Mouse (Mus musculus) limb, embryonic 14.5 days (tissue): ENCODE results near the gene Cbx7. TPM values are rescaled to one million over a fixed set of nuclear protein-coding genes. Genes with fewer than 3 reads are reported as not detected.
A peak's percentile ranks its signal among the peaks of the same experiment; 100 is the strongest.

ENCODE experiments used
- ATAC-seq: fragments of 200-750 bp; cut with Nextera tagmentation; 2 replicates; pipeline ENCODE4 v1.8.0; 2017; ENCODE audit warnings: low read depth, moderate number of reproducible peaks, moderate TSS enrichment; ENCODE audit not compliant: low FRiP score
- DNase-seq: peaks from one replicate; pipeline ENCODE4 v3.0.0-alpha.2; 2015; ENCODE audit warnings: low spot score
- H3K27ac ChIP-seq: fragments of 300-500 bp; sonication (generic); replicated peaks from 2 replicates; pipeline ENCODE4 v1.5.1; 2014; ENCODE audit warnings: low read depth, mild to moderate bottlenecking, low read length, moderate library complexity, mixed read lengths
- H3K27me3 ChIP-seq: fragments of 300-500 bp; sonication (generic); 2 replicates; pipeline ENCODE4 v1.6.1; 2014; ENCODE audit warnings: low read length, mixed read lengths; ENCODE audit not compliant: control insufficient read depth, insufficient read depth
- H3K36me3 ChIP-seq: fragments of 300-500 bp; sonication (generic); 2 replicates; pipeline ENCODE4 v1.6.1; 2014; ENCODE audit warnings: mild to moderate bottlenecking, low read length, moderate library complexity, mixed read lengths; ENCODE audit not compliant: control insufficient read depth, insufficient read depth
- H3K4me1 ChIP-seq: fragments of 300-500 bp; sonication (generic); 2 replicates; pipeline ENCODE4 v1.6.1; 2014; ENCODE audit warnings: antibody characterized with exemption, low read length, mixed read lengths; ENCODE audit not compliant: control insufficient read depth, insufficient read depth
- H3K4me2 ChIP-seq: fragments of 300-500 bp; sonication (generic); replicated peaks from 2 replicates; pipeline ENCODE4 v1.6.1; 2014; ENCODE audit warnings: low read depth, mild to moderate bottlenecking, low read length, moderate library complexity; ENCODE audit not compliant: severe bottlenecking
- H3K4me3 ChIP-seq: fragments of 300-500 bp; sonication (generic); replicated peaks from 2 replicates; pipeline ENCODE4 v1.5.1; 2014; ENCODE audit warnings: low read length
- H3K9ac ChIP-seq: fragments of 300-500 bp; sonication (generic); 2 replicates; pipeline ENCODE4 v1.6.1; 2014; ENCODE audit warnings: mild to moderate bottlenecking, low read depth, low read length, moderate library complexity; ENCODE audit not compliant: severe bottlenecking
- H3K9me3 ChIP-seq: fragments of 300-500 bp; sonication (generic); 2 replicates; pipeline ENCODE4 v1.6.1; 2016; ENCODE audit warnings: low read length; ENCODE audit not compliant: control insufficient read depth
- POLR2A ChIP-seq: fragments of 200-500 bp; IDR thresholded peaks from 2 replicates; pipeline ENCODE4 v1.8.0; 2012; ENCODE audit warnings: inconsistent platforms, mild to moderate bottlenecking, moderate library complexity, borderline replicate concordance; ENCODE audit not compliant: insufficient read depth, insufficient read length; ENCODE audit errors: extremely low read depth
- WGBS: fragments of 180-500 bp; shearing (Covaris S2); extraction: QIAGEN DNeasy Blood & Tissue Kit; methylation state at CpG from one replicate; pipeline ENCODE4 v1.1.7; 2014; 5-methylcytosine and 5-hydroxymethylcytosine counted together
- polyA plus RNA-seq, 2 experiments: library from polyadenylated mRNA; depleted of rRNA in 1 of 2; stranded (reverse) in 1 of 2; unstranded in 1 of 2; fragments of >200 nt; fragmentation: Nextera tagmentation in 1 of 2; extraction: Ambion mirVana in 1 of 2; gene quantifications; 2 replicates each; pipeline versions ENCODE4 v1.2.1 to v1.2.3; 2012 to 2014

Cbx7 gene
- polyA plus RNA-seq, 2 experiments, result 2.1 to 8.5 TPM

GRCm38 (mm10) chr15:80015211-80015952, 44.5 kb upstream of the Cbx7 start:
- ATAC-seq, result no peak
- Histone ChIP-seq H3K4me2 (peak overlapping the region; percentile 99), H3K36me3 (no peaks in the 10 kb centered on the region)

GRCm38 (mm10) chr15:80014321-80015210, 43.6 kb upstream of the Cbx7 start, which contains the start of gene Pdgfb:
Gene Pdgfb (minus strand): TSS chr15:80014977.
- Histone ChIP-seq H3K27ac (no peak within 1 kb of the TSS), H3K36me3 (no peaks in the 10 kb centered on the region), H3K9ac (peak within 1 kb of the TSS; percentile 69), H3K4me3 (peak within 1 kb of the TSS; percentile 61), H3K4me2 (peak within 1 kb of the TSS; percentile 99), H3K9me3 (no peaks in the 10 kb centered on the region), H3K27me3 (peaks cover 58% of the 10 kb centered on the region), H3K4me1 (peaks cover 19% of the 10 kb centered on the region; the same call in 1 of the 2 replicates)
- ATAC-seq (no peak), DNase-seq (peak; percentile 32)
- no peak for TF ChIP-seq POLR2A
- WGBS, result under 1% methylated on average over 59 of the region's 60 CpGs

More at GRCm38 (mm10) chr15:80015211-80015952, 44.5 kb upstream of the Cbx7 start:
- no peaks in the 10 kb centered on the region for H3K9me3 ChIP-seq
- WGBS, result 57% methylated on average over 7 of the region's 7 CpGs
- DNase-seq, result no peak
- H3K4me3 ChIP-seq, result peak overlapping the region; percentile 61
- H3K9ac ChIP-seq, result no peak overlapping the region
- no peak for TF ChIP-seq POLR2A
- peaks cover 19% of the 10 kb centered on the region; the same call in 1 of the 2 replicates for H3K4me1 ChIP-seq
- H3K27ac ChIP-seq, result no peak overlapping the region
- peaks cover 58% of the 10 kb centered on the region for H3K27me3 ChIP-seq

- no peak for DNase-seq
These were observed 43.1 kb upstream of the Cbx7 start for GRCm38 (mm10) chr15:80014031-80014320.

GRCm38 (mm10) chr15:80013256-80014030, 42.5 kb upstream of the Cbx7 start:
- H3K27ac ChIP-seq, result no peak overlapping the region
- 3% methylated on average over 20 of the region's 36 CpGs for WGBS
- H3K9me3 ChIP-seq, result no peaks in the 10 kb centered on the region
- no peak for TF ChIP-seq POLR2A
- H3K4me2 ChIP-seq, result peak overlapping the region; percentile 99
- H3K27me3 ChIP-seq, result peaks cover 58% of the 10 kb centered on the region
- H3K4me3 ChIP-seq, result peak overlapping the region; percentile 61
- no peak for ATAC-seq
- no peak for DNase-seq
- H3K9ac ChIP-seq, result peak overlapping the region; percentile 69
- H3K36me3 ChIP-seq, result no peaks in the 10 kb centered on the region
- H3K4me1 ChIP-seq, result peaks cover 19% of the 10 kb centered on the region; the same call in 1 of the 2 replicates

More at GRCm38 (mm10) chr15:80014031-80014320, 43.1 kb upstream of the Cbx7 start:
- no peak for ATAC-seq
- peaks cover 19% of the 10 kb centered on the region; the same call in 1 of the 2 replicates for H3K4me1 ChIP-seq
- no peaks in the 10 kb centered on the region for H3K36me3 ChIP-seq
- peak overlapping the region; percentile 99 for H3K4me2 ChIP-seq
- H3K4me3 ChIP-seq, result peak overlapping the region; percentile 61
- TF ChIP-seq POLR2A, result no peak
- peak overlapping the region; percentile 69 for H3K9ac ChIP-seq
- no peak overlapping the region for H3K27ac ChIP-seq
- no peaks in the 10 kb centered on the region for H3K9me3 ChIP-seq
- peaks cover 58% of the 10 kb centered on the region for H3K27me3 ChIP-seq
- WGBS, result 0% methylated on average over 16 of the region's 37 CpGs
